Mouse (Mus musculus): Measurements from ENCODE around the gene Olfr1368.

Olfr1368 gene

DNA sequence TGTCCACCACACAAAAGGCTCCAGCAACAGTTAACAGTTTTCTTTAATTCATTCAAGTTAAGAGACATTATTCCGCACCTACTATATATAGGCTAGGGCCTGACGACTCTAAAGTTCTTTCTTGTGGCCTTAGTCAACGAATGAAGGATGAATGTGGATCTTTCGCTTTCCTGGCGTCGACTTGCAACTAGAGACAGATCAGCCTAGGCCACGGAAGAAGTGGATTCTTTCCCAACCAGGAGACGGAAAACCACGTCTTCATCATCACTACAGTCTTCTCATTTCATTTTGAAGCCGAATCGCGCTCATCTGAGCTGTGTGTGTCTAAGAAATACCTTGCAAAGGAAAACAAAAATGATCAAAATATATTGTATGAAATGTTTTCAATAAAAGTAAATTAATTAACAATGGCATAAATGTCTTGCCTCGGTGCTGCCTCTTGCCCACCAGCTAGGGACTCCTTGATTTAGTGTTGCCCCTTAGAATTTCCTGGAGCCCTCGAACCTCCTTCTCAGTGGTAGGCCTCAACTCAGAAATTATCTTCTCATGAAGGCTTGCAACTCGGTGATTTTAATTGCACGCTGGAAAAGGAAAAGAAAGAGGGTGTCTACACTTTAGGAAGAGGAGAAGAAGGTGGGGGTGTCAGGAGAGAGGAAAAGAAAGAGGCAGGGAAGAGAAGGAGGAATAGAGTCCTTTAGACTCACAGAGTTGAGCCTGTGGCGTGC lies 24.9 kb upstream of the Olfr1368 start:
- TF ChIP-seq GATA4 (IDR thresholded peaks at IDR 0.05; ENCODE audit: insufficient replicate concordance, low read length), result no peak

DNA sequence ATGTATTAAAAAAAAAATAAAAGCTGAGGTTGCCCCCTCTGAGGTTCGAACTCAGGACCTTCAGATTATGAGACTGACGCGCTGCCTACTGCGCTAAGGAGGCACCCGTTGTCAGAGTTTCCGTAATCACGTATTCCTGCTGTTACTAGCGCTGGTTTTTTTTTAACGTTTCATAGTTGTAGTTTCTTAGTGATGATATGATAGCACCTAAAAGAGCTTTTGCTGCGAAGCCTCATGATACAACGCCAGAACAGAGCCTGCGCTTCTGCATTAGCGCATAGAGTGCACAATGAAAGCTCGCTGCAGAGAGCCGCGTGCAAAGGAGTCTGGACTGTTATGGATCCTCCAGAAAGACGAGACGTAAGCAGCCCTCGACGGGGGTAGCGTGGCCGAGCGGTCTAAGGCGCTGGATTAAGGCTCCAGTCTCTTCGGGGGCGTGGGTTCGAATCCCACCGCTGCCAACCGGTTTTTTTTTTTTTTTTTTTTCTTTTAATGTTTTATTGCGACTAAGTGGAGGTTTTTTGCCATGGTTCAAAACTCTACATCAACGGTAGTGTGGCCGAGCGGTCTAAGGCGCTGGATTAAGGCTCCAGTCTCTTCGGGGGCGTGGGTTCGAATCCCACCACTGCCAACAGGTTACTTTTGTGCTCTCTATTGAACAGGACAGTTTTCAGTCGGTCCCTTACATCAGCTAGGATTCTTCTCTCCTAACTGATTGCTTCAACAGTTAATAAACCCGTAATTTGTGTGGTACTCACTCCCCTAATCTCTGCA lies 24.2 kb upstream of the Olfr1368 start:
- TF ChIP-seq GATA4 (IDR thresholded peaks at IDR 0.05; ENCODE audit: insufficient replicate concordance, low read length), result no peak; the same call in 1 of the 2 replicates

DNA sequence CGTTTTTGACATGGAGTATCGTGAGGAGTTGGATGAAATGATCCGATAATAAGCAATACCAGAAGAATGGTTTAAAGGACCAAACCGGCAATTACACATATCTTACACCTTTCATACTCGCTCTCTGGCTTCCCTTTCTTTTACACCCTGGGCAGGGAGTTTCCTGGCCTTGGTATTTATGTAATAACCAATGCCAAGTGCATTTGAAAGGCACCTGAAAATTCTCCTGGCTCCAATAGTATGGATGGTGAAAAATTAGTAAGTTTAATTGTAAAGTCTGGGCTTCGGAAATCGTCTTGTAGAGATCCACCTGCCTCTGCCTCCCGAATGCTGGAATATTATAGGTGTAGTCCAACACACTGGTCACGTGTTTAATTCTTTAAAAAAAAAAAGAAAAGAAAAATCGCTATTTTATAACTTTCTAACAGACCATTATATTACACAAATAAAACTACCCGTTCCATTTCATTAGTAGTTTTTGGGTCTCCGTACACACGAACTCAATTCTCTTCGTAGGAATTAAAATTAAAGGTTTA lies 23.5 kb upstream of the Olfr1368 start:
- TF ChIP-seq GATA4 (IDR thresholded peaks at IDR 0.05; ENCODE audit: insufficient replicate concordance, low read length), result no peak

DNA sequence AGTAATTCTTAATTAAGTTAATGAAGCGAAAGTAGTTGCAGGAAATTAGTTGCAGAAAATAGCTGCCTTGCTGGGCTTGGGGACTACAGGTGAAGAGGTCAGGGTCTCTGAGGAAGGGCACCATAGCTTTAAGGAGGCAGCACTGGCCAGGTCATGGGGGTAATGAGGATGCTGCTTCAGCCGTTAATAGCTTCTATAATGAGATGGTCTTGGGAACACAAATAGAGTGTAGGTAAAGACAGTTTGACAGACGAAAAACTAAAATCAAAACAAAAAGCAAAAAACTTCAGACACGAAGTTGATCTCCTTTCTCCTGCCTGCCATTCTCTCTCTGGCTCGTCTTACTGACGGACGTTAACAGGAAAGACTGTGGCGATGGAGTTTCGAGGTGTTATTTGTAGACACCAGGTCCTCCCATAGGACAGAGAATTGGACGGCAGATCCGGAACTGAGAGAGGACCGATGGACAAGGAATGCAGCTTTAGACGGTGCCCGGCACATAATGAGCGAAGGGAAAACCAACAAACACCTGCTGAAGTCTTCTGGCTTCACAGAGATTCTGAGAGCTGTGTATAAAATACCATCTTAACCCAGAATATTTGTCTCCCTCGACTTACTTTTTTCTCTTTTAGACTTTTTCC lies 22.8 kb upstream of the Olfr1368 start:
- no peak for TF ChIP-seq GATA4 (IDR thresholded peaks at IDR 0.05; ENCODE audit: insufficient replicate concordance, low read length)

DNA sequence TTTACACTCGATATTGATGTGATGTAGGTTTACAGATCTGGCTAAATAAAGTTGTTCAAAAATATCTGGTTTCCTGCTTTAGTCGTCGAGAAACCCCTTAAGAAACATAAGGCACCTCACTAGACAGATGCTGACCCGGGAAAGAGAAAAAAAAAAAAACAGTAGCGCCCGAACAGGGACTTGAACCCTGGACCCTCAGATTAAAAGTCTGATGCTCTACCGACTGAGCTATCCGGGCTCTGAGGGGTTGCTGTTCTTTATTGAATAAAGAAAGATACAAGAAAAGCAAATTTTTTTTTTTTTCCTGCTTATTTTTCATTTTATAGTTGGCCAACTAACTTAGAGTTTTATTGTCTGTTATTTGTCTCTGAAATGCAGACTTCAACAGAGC lies 22.2 kb upstream of the Olfr1368 start:
- TF ChIP-seq GATA4 (IDR thresholded peaks at IDR 0.05; ENCODE audit: insufficient replicate concordance, low read length), result no peak

DNA sequence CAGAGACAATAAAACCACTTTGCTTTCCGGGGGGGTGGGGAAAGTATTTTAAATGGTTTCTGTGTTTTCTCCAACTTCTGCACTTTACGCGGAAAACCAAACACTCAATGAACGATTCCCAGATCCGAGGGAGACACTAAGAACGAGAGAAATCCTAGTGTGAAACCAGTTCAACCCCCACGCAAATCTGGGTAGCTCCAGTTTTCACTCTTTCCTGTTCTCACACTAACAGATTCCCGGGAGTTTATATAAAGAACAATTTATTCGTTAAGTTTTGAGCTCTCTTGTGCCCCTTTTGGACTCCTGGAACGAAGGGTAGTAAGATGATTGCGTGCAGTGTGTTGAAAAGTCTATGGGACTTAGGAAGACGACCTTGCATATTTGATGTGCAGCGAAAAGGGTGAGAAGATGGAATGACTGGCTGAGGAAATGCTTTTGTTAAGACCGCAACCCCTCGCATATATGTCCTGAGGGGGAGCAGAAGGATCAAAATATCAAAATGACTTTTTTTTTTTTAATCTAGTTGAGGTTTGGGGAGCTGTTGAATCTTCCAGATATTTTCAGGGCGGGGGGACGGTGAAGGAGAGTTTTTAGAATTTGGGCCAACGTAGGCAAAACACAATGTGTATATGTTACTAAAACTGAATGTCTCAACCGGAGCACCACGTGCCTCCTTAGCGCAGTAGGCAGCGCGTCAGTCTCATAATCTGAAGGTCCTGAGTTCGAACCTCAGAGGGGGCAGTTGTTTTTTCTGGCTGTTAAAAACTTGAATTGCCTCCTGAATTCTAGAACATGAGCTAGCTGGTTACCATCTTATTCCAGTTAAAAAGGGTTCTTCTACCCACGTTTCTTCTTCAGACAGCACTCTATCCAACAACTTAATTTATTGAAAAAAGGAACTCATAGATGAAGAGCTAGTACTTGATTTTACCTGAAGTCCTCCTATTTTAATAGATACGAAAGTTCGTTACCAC lies 21.6 kb upstream of the Olfr1368 start:
- no peak for TF ChIP-seq GATA4 (IDR thresholded peaks at IDR 0.05; ENCODE audit: insufficient replicate concordance, low read length)

DNA sequence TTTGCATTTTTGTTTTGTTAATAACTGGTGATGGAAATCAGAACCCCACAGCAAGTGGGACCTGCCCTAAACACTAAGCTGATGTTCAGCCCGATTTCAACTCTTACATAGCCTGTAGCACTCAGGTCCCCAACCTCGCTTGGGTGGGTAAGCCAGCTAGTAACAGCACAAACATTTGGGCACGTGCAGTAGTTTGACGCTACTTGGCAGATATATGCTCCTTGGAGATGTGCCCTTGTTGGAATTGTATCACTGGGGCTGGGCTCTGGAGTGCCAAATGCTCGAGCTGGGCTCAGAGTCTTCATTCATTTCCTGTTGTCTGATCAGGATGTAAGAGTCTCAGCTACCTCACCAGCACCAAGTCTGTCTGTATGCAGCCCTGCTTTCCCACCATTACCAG lies 16.9 kb upstream of the Olfr1368 start:
- no peak for TF ChIP-seq GATA4 (IDR thresholded peaks at IDR 0.05; ENCODE audit: insufficient replicate concordance, low read length)

DNA sequence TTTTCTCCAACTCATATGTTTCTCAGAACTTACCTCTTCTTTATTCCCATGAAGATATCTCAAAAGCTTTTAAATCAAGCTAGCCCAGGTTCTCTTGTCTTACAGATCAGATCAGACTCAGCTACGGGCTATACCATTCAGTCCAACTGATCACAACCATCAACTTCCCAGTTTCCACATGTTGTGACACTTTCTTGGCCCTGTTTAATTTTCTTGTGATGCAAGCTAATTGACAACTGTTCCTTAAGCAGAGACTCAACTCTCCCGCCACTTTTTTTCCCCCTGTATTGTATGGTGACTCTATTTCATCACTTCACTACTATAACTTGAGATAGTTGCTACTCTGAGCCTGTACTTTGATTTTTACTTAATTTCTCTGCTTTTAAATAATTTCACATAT lies 15.9 kb upstream of the Olfr1368 start:
- TF ChIP-seq GATA4 (IDR thresholded peaks at IDR 0.05; ENCODE audit: insufficient replicate concordance, low read length), result no peak

DNA sequence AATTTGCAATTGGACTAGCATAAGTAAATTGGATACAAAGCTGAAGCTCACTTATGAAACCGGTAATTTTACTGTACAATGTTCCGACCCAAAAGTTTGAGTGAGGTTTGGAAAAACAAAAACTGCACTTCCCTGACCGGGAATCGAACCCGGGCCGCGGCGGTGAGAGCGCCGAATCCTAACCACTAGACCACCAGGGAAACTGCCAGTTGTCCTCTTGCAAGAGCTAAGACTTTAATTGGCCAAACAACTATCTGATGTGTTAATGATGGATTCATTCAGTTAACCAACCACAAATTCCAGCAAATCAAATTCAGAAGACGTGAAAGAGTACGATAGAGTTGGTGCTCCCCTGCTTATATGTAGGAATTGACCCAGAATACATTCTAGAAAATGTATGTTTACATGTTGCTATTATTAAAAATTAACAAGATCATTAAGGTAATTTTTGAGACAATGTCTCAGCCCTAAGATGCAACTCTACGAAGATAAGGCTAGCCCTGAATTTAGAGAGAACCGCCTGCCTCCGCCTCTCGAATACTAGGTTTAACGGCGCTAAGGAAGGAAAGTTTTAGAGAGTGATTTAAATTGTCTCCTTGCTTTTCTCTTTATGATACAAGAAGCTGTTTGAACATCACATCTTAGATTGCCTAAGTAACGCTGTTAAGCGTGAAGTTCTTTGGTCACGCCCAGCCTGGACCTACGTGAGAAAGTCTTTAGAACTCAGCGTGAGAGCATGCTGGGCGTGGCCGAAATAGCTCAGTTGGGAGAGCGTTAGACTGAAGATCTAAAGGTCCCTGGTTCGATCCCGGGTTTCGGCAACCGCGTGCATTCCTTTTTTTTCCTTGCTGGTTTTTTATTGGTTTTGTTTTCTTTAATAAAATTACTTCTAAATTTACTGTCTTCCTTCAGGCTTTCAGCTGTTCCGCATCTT lies 15.3 kb upstream of the Olfr1368 start:
- TF ChIP-seq GATA4 (IDR thresholded peaks at IDR 0.05; ENCODE audit: insufficient replicate concordance, low read length), result no peak

DNA sequence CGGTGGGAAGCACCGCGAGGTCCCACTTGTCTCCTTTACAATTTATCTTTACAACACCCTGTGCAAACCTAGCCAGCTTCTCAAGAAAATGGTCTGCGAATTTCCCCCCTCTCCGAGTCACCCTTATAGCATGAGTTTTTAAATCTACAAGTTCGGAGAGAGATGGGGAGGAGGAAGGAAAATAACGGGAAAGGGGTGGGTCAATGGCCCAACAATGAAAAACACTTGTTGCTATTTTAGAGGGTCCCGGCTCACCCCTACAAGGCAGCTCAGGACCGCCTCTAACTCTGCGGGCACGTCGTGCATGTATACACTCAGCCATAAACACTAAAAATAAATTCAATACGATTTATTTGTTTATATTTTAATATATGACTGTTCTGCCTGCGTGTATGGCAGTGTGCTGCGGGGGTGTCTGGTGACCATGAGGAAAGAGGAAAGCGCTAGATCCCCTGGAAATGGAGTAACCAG lies 14.4 kb upstream of the Olfr1368 start:
- no peak for TF ChIP-seq GATA4 (IDR thresholded peaks at IDR 0.05; ENCODE audit: insufficient replicate concordance, low read length)

DNA sequence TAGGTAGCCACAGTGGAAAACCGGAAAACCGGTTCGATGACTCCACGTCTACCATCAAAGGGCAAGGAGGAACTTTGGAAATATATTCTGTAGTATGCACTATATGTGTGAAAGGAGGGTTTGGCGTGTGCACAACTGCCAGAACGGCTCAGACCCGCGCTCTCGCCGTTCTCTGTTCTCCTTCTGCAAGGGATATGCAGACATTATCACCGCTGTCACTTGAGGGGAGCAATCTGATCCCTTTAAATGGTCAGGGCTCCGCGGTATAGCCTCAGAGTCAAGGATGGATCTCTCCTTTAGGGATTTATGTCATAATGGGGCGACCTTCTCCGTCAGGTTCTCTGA lies 13.8 kb upstream of the Olfr1368 start:
- no peak for TF ChIP-seq GATA4 (IDR thresholded peaks at IDR 0.05; ENCODE audit: insufficient replicate concordance, low read length)

DNA sequence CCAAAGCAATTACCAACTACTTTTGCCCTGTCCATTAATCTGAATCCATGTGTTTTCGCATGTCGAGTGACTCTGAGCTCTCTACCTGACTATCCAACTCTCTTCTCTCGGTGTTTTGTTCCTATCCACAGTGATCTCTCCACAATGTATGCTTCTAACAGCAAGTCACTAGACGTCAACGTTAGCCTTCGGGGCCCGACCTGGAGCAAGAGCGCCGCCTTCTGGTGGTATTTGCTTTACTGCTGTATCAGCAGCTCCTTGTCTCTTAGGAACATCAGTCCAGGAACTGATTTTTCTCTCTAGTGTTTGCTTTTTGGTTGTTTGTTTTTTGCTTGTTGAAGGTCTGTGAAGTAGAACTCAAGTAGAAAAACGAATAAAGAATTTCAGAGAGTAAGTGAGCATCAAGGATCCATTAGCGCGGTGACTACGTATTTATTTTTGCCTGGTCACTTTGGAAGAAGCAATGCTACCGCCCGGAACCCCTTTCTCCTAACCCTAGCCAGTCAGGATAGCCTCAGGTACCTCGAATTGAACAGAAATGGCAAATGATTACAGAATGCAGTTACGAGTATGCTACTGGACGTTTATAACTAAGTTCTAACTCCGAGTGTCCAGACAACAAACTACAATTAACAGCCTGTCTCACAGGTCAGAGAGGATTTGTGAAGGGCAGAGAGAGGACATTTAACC lies 13.3 kb upstream of the Olfr1368 start:
- TF ChIP-seq GATA4 (IDR thresholded peaks at IDR 0.05; ENCODE audit: insufficient replicate concordance, low read length), result no peak; the same call in 1 of the 2 replicates

DNA sequence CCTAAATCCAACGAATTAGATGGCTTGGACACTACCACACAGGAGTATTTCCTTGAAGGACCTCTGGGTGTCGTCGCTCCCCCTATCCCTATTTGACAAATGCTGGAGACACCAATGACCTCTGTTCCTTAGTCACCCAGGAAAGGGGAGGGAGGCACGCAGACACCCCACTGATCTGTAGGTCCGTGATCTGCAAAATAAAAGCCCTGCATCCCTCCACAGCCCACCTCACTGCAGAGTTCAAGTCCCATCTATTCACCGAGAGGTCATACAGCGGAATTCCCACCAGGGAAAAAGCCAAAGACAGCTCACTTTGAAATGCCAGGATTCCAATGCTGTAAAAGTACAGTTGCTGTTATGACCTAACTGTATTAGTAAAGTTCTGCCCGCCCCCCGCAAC lies 12.4 kb upstream of the Olfr1368 start:
- no peak for TF ChIP-seq GATA4 (IDR thresholded peaks at IDR 0.05; ENCODE audit: insufficient replicate concordance, low read length)

Data from liver, adult (tissue).